Mouse (Mus musculus): ENCODE measurements around the gene Tymp.

Tymp gene

GRCm38 (mm10) chr15:89376957-89377356 lies at the start of gene Tymp:
Gene Tymp, minus strand, starts transcription at chr15:89377039.
- no peak for DNase-seq

GRCm38 (mm10) chr15:89425711-89426121 lies 48.9 kb upstream of the Tymp start, which contains the start of gene Cpt1b:
Gene Cpt1b, minus strand, starts transcription at chr15:89425863.
- no peak for DNase-seq

- no peak for DNase-seq
Observed at GRCm38 (mm10) chr15:89424621-89425020, 47.8 kb upstream of the Tymp start.

GRCm38 (mm10) chr15:89421938-89422337 lies 45.1 kb upstream of the Tymp start:
- DNase-seq, result no peak

- DNase-seq, result no peak
Observed at GRCm38 (mm10) chr15:89415282-89415681, 38.4 kb upstream of the Tymp start.

- no peak for DNase-seq
Observed at GRCm38 (mm10) chr15:89410118-89410517, 33.3 kb upstream of the Tymp start, which contains the start of gene Syce3. Gene Syce3, minus strand, starts transcription at chr15:89410503.

GRCm38 (mm10) chr15:89406691-89407090 lies 29.9 kb upstream of the Tymp start:
- DNase-seq, result no peak

GRCm38 (mm10) chr15:89404831-89405623 lies 28.2 kb upstream of the Tymp start:
- no peak for DNase-seq

GRCm38 (mm10) chr15:89402471-89402870 lies 25.6 kb upstream of the Tymp start:
- DNase-seq, result no peak

GRCm38 (mm10) chr15:89399716-89400115 lies 22.9 kb upstream of the Tymp start:
- no peak for DNase-seq

GRCm38 (mm10) chr15:89398146-89398545 lies 21.3 kb upstream of the Tymp start:
- DNase-seq, result no peak

- no peak for DNase-seq
Observed at GRCm38 (mm10) chr15:89396883-89397282, 20.0 kb upstream of the Tymp start.

- no peak for DNase-seq
Observed at GRCm38 (mm10) chr15:89390081-89390480, 13.2 kb upstream of the Tymp start.

GRCm38 (mm10) chr15:89387127-89387526 lies 10.3 kb upstream of the Tymp start:
- DNase-seq, result no peak

GRCm38 (mm10) chr15:89384617-89385016 lies 7.8 kb upstream of the Tymp start, which contains the start of gene Klhdc7b:
Gene Klhdc7b, plus strand, starts transcription at chr15:89384917.
- DNase-seq, result no peak

GRCm38 (mm10) chr15:89379429-89379828 lies 2.6 kb upstream of the Tymp start:
- DNase-seq, result no peak

GRCm38 (mm10) chr15:89378831-89379401 lies 2.1 kb upstream of the Tymp start, which contains the start of gene Odf3b:
Gene Odf3b, minus strand, starts transcription at chr15:89379282.
- no peak for DNase-seq

- DNase-seq, result no peak
Observed at GRCm38 (mm10) chr15:89377938-89378828, 1.3 kb upstream of the Tymp start.

- DNase-seq, result no peak
Observed at GRCm38 (mm10) chr15:89377362-89377761, 523 bp upstream of the Tymp start.

- DNase-seq, result no peak
Observed at GRCm38 (mm10) chr15:89376040-89376439, 799 bp downstream of the Tymp start.

GRCm38 (mm10) chr15:89374801-89375534 lies 1.9 kb downstream of the Tymp start:
- DNase-seq, result no peak

- DNase-seq, result no peak
Observed at GRCm38 (mm10) chr15:89374340-89374739, 2.5 kb downstream of the Tymp start.
